Mouse (Mus musculus): ENCODE measurements at regions not wholly inside any gene's neighbourhood (a gene's known extent, or its start where the extent isn't known, plus 50 kb on each side); places are given as distances from the start of the nearest gene placed in this dataset.

DNA sequence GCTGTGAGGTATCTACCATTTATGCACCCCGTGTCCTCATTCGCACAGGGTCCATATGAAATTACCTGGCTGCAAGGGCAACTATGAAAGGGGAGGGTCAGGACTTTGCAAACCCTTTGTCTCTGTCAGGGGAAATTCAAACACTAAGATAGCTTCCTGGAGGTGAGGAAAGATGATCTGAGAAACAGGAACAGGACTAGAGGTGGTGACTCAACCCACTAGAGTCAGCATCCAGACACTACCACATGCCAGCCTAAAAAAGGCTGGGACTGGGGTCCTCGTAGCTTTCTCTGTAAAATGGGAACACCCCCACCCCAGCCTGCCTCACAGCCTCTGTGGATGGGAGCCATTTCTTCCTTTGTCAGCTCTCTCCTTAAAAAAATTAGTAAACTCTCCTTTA lies 164.7 kb downstream of the Maf start:
- no peak for TF ChIP-seq CTCF (IDR thresholded peaks at IDR 0.05; ENCODE audit: borderline replicate concordance, control insufficient read depth, extremely low read depth, insufficient read depth, low read length, poor library complexity)
- no peak for TF ChIP-seq POLR2A (IDR thresholded peaks at IDR 0.05; ENCODE audit: control insufficient read depth, extremely low read depth, insufficient read depth, low read length, poor library complexity)
